Mouse (Mus musculus): ENCODE measurements around the gene Btbd35f4. TPM values are rescaled to one million over a fixed set of nuclear protein-coding genes. Genes with fewer than 3 reads are reported as not detected.

Gene Btbd35f4
- not detected in 2 replicates for polyA plus RNA-seq (2015; fragmentation: Nextera tagmentation; extraction: Ambion mirVana)

DNA sequence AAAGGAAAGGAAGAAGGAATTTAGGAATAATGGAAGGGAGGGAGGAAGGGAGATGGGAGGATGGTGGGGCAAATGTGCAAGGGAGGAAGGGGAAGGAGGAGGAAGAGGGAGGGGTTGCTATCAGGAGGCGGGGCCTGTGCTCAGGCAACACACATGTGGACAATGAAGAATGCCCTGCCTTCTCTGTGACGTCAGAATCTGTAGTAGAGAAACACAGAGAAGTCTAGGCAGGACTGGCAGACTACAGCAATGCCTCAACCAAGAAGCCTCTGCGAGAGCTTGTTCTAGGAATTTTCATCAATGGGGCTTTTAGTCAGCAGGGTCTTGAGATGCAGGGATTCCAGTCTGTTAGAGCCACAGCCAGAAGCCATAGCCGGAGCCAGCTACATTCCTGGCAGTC lies at the start of gene Btbd35f4:
Gene Btbd35f4, plus strand, starts transcription at position 301 of the 400 bp plus-strand sequence.

Other genes with a start within 250 kb of the Btbd35f4 start
- not detected in 2 replicates for gene Btbd35f27, start 151.6 kb downstream of the Btbd35f4 start, polyA plus RNA-seq (2015; fragmentation: Nextera tagmentation; extraction: Ambion mirVana)

Measured in spleen, postnatal 0 days (tissue).